Mouse (Mus musculus) olfactory bulb, adult 2 months (tissue): Measurements from ENCODE around the gene Tmem234.

Experiments used
- CTCF ChIP-seq: fragments of 200-500 bp; IDR thresholded peaks from 2 replicates; pipeline ENCODE4 v1.5.1; 2012; ENCODE audit warnings: low read depth, mild to moderate bottlenecking, low read length, moderate library complexity; ENCODE audit not compliant: insufficient read depth
- POLR2A ChIP-seq: fragments of 200-500 bp; IDR thresholded peaks from 2 replicates; pipeline ENCODE4 v1.6.1; 2012; ENCODE audit warnings: mild to moderate bottlenecking, low read depth, low read length, moderate library complexity; ENCODE audit not compliant: insufficient read depth

GRCm38 (mm10) chr4:129614093-129614492 is 13.6 kb downstream of the Tmem234 start, which contains the start of gene Dcdc2b:
- TF ChIP-seq CTCF (no peak), POLR2A (no peak)
